Mouse (Mus musculus) forebrain, embryonic 11.5 days (tissue): ENCODE results near the gene Bbs1. TPM values are rescaled to one million over a fixed set of nuclear protein-coding genes. Genes with fewer than 3 reads are reported as not detected.

ENCODE experiments used
- ATAC-seq: fragments of 200-750 bp; cut with Nextera tagmentation; replicated peaks from 2 replicates; pipeline ENCODE4 v1.8.0; 2017; ENCODE audit warnings: moderate TSS enrichment; ENCODE audit not compliant: low FRiP score
- DNase-seq: peaks from one replicate; pipeline ENCODE4 v3.0.0-alpha.2; 2017; ENCODE audit warnings: low spot score
- H3K27ac ChIP-seq: fragments of 300-500 bp; sonication (generic); 2 replicates; pipeline ENCODE4 v1.5.1; 2014; ENCODE audit warnings: low read depth, low read length
- H3K27me3 ChIP-seq: fragments of 300-500 bp; sonication (generic); 2 replicates; pipeline ENCODE4 v1.6.1; 2014; ENCODE audit warnings: mild to moderate bottlenecking, low read length, mixed read lengths; ENCODE audit not compliant: control insufficient read depth, insufficient read depth
- H3K36me3 ChIP-seq: fragments of 300-500 bp; sonication (generic); 2 replicates; pipeline ENCODE4 v1.6.1; 2014; ENCODE audit warnings: mild to moderate bottlenecking, low read length, moderate library complexity, mixed read lengths; ENCODE audit not compliant: control insufficient read depth, insufficient read depth
- H3K4me1 ChIP-seq: fragments of 300-500 bp; sonication (generic); replicated peaks from 2 replicates; pipeline ENCODE4 v1.6.1; 2014; ENCODE audit warnings: low read length, mixed read lengths; ENCODE audit not compliant: control insufficient read depth, insufficient read depth
- H3K4me2 ChIP-seq: fragments of 300-500 bp; sonication (generic); 2 replicates; pipeline ENCODE4 v1.6.1; 2014; ENCODE audit warnings: low read depth, mild to moderate bottlenecking, low read length, moderate library complexity, mixed read lengths; ENCODE audit not compliant: severe bottlenecking
- H3K4me3 ChIP-seq: fragments of 300-500 bp; sonication (generic); 2 replicates; pipeline ENCODE4 v1.5.1; 2014; ENCODE audit warnings: low read depth, low read length
- H3K9ac ChIP-seq: fragments of 300-500 bp; sonication (generic); 2 replicates; pipeline ENCODE4 v1.6.1; 2014; ENCODE audit warnings: low read length
- H3K9me3 ChIP-seq: fragments of 300-500 bp; sonication (generic); 2 replicates; pipeline ENCODE4 v1.6.1; 2016; ENCODE audit warnings: low read length, mixed read lengths; ENCODE audit not compliant: control insufficient read depth
- WGBS: fragments of 180-500 bp; shearing (Covaris S2); extraction: QIAGEN DNeasy Blood & Tissue Kit; methylation state at CpG from one replicate; pipeline ENCODE4 v1.1.7; 2014; 5-methylcytosine and 5-hydroxymethylcytosine counted together
- polyA plus RNA-seq: library from polyadenylated mRNA; unstranded; fragments of >200 nt; fragmentation: Nextera tagmentation; extraction: Ambion mirVana; gene quantifications from 2 replicates; pipeline ENCODE4 v1.2.1, GENCODE M21; 2014

The Bbs1 gene
- polyA plus RNA-seq, 1 experiment from 2014 or later: 13.9 TPM

DNA sequence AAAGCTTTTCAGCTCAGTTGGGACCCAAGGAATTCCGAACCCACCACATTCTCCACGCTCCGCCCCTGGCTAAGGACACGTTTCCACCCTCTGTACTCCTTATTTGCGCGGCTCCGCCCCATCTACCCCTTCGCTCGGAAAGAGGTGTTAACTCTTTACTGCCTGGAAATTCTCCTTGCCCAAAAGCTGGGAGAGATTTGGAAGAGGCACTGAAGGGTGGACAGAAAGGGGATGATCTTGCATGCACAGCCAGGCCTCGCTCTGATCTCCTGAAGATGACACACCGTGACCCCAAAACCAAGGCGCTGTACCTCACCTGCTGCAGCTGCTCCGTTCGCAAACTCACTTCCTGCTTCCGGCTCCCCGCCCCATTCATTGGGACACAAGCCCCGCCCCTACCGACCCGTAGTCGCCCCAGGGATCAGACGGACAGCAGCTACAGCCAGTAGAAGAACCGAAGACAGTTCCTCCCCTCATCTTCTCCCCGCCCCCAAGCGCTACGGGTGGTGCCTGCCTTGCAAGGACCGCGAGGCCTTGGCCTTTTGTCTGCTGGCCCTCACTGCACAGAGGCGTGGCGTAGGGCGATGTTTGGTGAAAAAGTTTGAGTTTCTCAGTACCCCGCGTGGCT lies 21.6 kb upstream of the Bbs1 start, which contains the start of gene Dpp3:
TSS of gene Dpp3 (minus strand) at position 384 of the 628 bp plus-strand sequence.
- H3K4me2 ChIP-seq: peak within 1 kb of the TSS; percentile 73
- ATAC-seq: peak; percentile 97
- H3K27me3 ChIP-seq: no peaks in the 10 kb centered on the region
- H3K4me1 ChIP-seq: peaks cover 9% of the 10 kb centered on the region; the same call in 1 of the 2 replicates
- peak; percentile 100 for DNase-seq
- H3K36me3 ChIP-seq: peaks cover 7% of the 10 kb centered on the region
- H3K9ac ChIP-seq: peak within 1 kb of the TSS; percentile 68
- H3K4me3 ChIP-seq: peak within 1 kb of the TSS; percentile 57
- 0% methylated on average over 32 of the region's 32 CpGs for WGBS
- peak within 1 kb of the TSS; percentile 44; the same call in 1 of the 2 replicates for H3K27ac ChIP-seq
- no peaks in the 10 kb centered on the region for H3K9me3 ChIP-seq

DNA sequence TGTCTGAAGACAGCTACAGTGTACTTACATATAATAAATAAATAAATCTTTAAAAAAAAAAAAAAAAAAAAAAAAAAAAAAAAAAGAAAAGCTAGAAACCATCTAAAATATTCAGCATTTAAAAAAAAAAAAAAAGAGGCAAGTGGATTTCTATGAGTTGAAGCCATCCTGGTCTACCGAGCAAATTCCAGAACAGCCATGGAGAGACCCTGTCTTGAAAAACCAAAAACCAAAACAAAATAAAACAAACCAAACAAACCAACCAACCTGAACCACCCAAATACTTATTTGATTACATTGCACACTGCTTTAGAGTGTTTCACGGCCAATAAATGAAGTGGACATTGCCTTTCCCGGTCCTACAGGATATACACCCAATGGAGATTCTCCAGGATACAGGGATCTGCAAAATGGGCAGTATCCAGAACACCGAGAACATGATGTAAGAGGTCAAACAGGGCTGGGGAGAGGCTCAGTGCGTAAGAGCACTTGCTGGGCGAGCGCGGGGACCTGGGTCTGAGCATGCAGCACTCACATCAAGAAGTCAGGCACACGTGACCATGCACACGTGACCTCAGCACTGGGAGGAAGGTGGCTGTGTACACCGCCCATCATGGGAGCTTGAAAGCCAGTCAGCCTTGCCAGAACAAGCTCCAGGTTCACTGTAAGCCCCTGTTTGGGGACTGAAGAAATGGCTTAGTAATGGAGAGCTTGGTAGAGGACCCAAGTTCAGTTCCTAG lies 18.9 kb upstream of the Bbs1 start:
- H3K4me1 ChIP-seq: peaks cover 9% of the 10 kb centered on the region; the same call in 1 of the 2 replicates
- DNase-seq (no peak), ATAC-seq (no peak)
- 96% methylated on average over 11 of the region's 11 CpGs for WGBS
- no peak overlapping the region for H3K27ac ChIP-seq
- no peaks in the 10 kb centered on the region for H3K9me3 ChIP-seq
- H3K4me2 ChIP-seq: no peak overlapping the region
- no peak overlapping the region for H3K4me3 ChIP-seq
- no peak overlapping the region for H3K9ac ChIP-seq
- H3K36me3 ChIP-seq: peaks cover 17% of the 10 kb centered on the region
- H3K27me3 ChIP-seq: no peaks in the 10 kb centered on the region

DNA sequence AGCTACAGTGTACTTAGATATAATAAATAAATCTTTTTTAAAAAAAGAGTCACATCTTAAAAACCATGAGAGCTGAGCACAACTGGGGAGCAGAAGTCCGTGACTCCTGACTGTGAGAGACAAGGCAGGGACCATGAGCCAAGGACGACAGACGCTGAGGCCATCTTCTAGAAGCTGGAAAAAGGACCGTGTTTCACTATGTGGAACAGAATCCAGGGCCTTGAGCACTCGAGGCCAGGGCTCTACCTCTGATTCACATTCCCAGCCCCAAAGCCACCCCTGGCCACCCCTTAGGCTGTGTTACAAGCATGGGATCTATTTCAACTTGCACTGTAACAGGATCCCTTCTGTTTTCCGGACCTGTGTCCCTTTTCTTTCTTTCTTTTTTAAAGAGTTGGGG lies 13.2 kb upstream of the Bbs1 start:
- 86% methylated on average over 6 of the region's 6 CpGs for WGBS
- Histone ChIP-seq H3K36me3 (peaks cover 23% of the 10 kb centered on the region), H3K9ac (no peak overlapping the region), H3K4me2 (no peak overlapping the region), H3K27ac (no peak overlapping the region), H3K4me3 (no peak overlapping the region), H3K4me1 (no peaks in the 10 kb centered on the region), H3K27me3 (no peaks in the 10 kb centered on the region), H3K9me3 (no peaks in the 10 kb centered on the region)
- no peak for ATAC-seq
- DNase-seq: no peak

DNA sequence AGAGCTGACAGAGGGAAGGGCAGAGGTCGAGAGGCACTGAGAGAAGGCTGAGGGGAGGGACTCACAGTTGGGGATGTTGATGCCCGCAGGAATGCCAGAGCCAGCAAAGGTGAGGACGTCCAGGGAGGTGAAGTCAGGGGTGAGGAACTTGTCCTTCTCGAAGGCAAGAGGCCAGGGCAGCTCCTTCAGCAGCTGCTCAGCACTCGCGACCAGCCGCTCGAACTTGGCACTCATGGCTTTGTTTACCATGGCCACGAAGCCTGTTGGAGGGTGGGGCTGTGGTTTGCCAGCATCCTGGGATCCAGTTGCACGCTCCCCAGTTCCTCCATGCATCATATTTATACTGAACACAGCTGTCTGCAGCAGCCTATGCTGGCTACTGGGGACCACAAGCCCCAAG lies 10.4 kb upstream of the Bbs1 start:
- peaks cover 31% of the 10 kb centered on the region for H3K36me3 ChIP-seq
- H3K27me3 ChIP-seq: no peaks in the 10 kb centered on the region
- no peak for ATAC-seq
- 93% methylated on average over 10 of the region's 10 CpGs for WGBS
- DNase-seq: no peak
- no peak overlapping the region for H3K27ac ChIP-seq
- H3K4me2 ChIP-seq: no peak overlapping the region
- no peaks in the 10 kb centered on the region for H3K9me3 ChIP-seq
- H3K4me1 ChIP-seq: no peaks in the 10 kb centered on the region
- H3K4me3 ChIP-seq: no peak overlapping the region
- H3K9ac ChIP-seq: no peak overlapping the region

DNA sequence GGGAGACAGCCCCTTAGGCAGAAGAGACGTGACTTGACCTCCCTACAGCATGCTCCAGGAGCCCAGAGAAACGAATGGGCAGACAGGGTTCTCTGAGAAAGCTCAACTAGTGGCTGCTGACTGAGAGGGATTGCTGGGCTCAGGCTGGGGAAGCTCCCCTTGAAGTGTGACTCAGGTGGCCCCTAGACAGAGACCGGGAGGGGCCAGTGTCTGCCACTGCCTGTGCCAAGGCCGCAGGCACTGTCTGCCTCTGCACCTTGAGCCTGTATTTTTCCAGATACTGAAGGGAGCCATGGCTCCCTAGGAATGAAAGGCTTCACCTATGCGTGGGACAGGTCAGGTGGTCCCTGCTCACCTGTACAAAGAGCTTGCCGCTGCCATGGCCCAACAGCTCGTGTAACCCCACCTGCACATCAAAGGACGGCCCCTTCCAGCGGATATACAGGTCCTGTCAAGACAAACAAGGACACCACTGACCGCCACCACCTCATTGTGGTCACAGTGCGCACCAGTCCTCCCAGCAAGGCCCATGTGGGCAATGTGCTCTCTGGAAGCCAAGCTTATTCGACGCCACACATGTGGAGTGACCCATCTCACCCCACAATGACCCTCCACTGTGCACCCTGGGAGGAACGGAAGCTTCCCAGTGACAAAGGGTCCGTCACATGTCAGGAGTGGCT lies 9.6 kb upstream of the Bbs1 start:
- H3K27ac ChIP-seq: no peak overlapping the region
- DNase-seq: no peak
- no peaks in the 10 kb centered on the region for H3K27me3 ChIP-seq
- no peaks in the 10 kb centered on the region for H3K9me3 ChIP-seq
- H3K36me3 ChIP-seq: peaks cover 31% of the 10 kb centered on the region
- ATAC-seq: no peak
- H3K4me3 ChIP-seq: no peak overlapping the region
- no peaks in the 10 kb centered on the region for H3K4me1 ChIP-seq
- WGBS: 90% methylated on average over 15 of the region's 15 CpGs
- H3K4me2 ChIP-seq: no peak overlapping the region
- no peak overlapping the region for H3K9ac ChIP-seq

DNA sequence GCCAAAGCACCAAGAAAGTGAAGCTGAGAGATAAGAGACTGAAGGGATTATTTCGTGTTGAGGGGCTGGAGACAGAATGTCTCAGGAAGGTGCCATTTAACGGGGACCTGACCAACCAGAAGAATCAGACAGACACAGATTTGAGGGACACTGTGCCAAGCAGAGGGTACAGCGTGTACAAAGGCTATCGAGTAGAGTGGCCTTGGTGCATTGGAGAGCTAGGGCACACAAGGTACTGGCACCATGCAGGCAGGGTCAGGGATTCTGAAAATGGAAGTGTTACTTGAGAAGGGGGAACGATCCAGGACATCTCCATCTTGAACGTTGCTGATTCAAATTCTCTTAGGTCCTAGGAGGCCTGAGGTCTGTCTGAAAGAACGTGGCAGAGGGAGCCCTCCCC lies 2.9 kb upstream of the Bbs1 start:
- DNase-seq (no peak), ATAC-seq (no peak)
- 92% methylated on average over 7 of the region's 7 CpGs for WGBS
- no peak overlapping the region for H3K4me3 ChIP-seq
- H3K4me2 ChIP-seq: no peak overlapping the region
- H3K36me3 ChIP-seq: peaks cover 8% of the 10 kb centered on the region; the same call in 1 of the 2 replicates
- no peak overlapping the region for H3K27ac ChIP-seq
- H3K9me3 ChIP-seq: no peaks in the 10 kb centered on the region
- 0 out of 2 replicates have a peak, but pooled peaks cover 3% of the 10 kb centered on the region for H3K4me1 ChIP-seq
- no peak overlapping the region for H3K9ac ChIP-seq
- H3K27me3 ChIP-seq: no peaks in the 10 kb centered on the region

DNA sequence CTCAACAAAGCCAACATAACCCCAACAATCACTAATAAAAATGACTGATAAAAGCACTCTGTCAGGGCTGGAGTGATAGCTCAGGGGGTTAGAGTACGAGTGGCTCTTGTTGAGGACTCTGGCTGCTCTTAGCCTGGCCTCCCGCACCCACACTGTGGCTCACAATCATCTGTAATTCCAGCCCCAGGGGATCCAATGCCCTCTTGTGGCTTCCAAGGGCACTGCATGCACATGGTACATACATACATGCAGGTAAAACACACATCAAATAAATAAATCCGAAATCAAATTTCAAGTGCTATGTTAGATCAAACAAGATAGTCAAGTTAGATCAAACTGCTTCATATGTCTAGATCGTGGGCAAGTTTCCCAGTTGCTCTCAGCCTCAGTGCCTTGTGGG lies 1.7 kb upstream of the Bbs1 start:
- H3K4me3 ChIP-seq: no peak overlapping the region
- no peaks in the 10 kb centered on the region for H3K27me3 ChIP-seq
- H3K4me1 ChIP-seq: 0 out of 2 replicates have a peak, but pooled peaks cover 3% of the 10 kb centered on the region
- no peaks in the 10 kb centered on the region for H3K9me3 ChIP-seq
- no peak overlapping the region for H3K9ac ChIP-seq
- H3K27ac ChIP-seq: no peak overlapping the region
- DNase-seq: no peak
- 91% methylated on average over 4 of the region's 4 CpGs for WGBS
- H3K4me2 ChIP-seq: no peak overlapping the region
- ATAC-seq: no peak
- no peaks in the 10 kb centered on the region; the same call in 1 of the 2 replicates for H3K36me3 ChIP-seq

DNA sequence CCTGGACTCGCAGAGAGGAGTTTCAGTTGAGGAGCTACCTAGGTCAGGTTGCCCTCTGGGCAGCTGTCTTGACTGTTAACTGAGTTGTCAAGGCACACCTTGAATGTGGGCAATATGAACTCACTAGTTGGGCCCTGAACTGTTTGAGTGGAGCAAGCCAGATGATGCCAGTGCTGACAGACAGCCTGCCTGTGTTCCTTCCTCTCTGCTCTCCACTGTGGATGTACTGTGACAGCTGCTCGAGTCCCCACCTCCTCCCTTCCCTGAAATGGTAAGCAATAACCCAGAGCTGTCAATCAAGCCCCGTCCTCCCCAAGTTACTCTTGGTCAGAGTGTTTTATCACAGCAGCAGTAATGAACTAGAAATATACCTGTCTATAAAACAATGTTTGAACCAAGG lies 6.5 kb downstream of the Bbs1 start:
- DNase-seq (no peak), ATAC-seq (no peak)
- H3K27ac ChIP-seq: no peak overlapping the region
- H3K9ac ChIP-seq: no peak overlapping the region
- no peak overlapping the region for H3K4me2 ChIP-seq
- H3K4me3 ChIP-seq: no peak overlapping the region
- H3K36me3 ChIP-seq: no peaks in the 10 kb centered on the region; the same call in 1 of the 2 replicates
- H3K27me3 ChIP-seq: no peaks in the 10 kb centered on the region
- no peaks in the 10 kb centered on the region for H3K9me3 ChIP-seq
- 88% methylated on average over 3 of the region's 3 CpGs for WGBS
- H3K4me1 ChIP-seq: no peaks in the 10 kb centered on the region
